Mouse (Mus musculus) small intestine, adult 2 months (tissue): ENCODE data around the gene Cpd.

Experiments used
- CTCF ChIP-seq: fragments of 200-500 bp; IDR thresholded peaks from 2 replicates; pipeline ENCODE4 v1.5.1; 2012; ENCODE audit warnings: low read depth, mild to moderate bottlenecking, control low read depth, inconsistent platforms, low read length, moderate library complexity, mixed read lengths; ENCODE audit not compliant: insufficient replicate concordance, insufficient read length; ENCODE audit errors: extremely low read depth
- POLR2A ChIP-seq: fragments of 200-500 bp; IDR thresholded peaks from 2 replicates; pipeline ENCODE4 v1.6.1; 2012; ENCODE audit warnings: low read depth, mild to moderate bottlenecking, control low read depth, inconsistent platforms, low read length, moderate library complexity

- TF ChIP-seq CTCF (no peak), POLR2A (no peak)
Observed at GRCm38 (mm10) chr11:76838573-76838972, 8.2 kb downstream of the Cpd start.
